Mouse (Mus musculus) midbrain, embryonic 14.5 days (tissue): ENCODE results near the gene Pam. TPM values are rescaled to one million over a fixed set of nuclear protein-coding genes. Genes with fewer than 3 reads are reported as not detected.

Experiments used
- ATAC-seq: fragments of 200-750 bp; cut with Nextera tagmentation; 2 replicates; pipeline ENCODE4 v1.8.0; 2017; ENCODE audit warnings: moderate number of reproducible peaks, moderate library complexity; ENCODE audit not compliant: low FRiP score, low TSS enrichment
- DNase-seq: peaks from one replicate; pipeline ENCODE4 v3.0.0-alpha.2; 2015
- H3K27ac ChIP-seq: fragments of 300-500 bp; sonication (generic); replicated peaks from 2 replicates; pipeline ENCODE4 v1.5.1; 2014; ENCODE audit warnings: mild to moderate bottlenecking, low read depth, low read length, moderate library complexity
- H3K27me3 ChIP-seq: fragments of 300-500 bp; sonication (generic); 2 replicates; pipeline ENCODE4 v1.6.1; 2014; ENCODE audit warnings: low read length, control low read depth, mixed read lengths; ENCODE audit not compliant: control insufficient read depth, insufficient read depth
- H3K36me3 ChIP-seq: fragments of 300-500 bp; sonication (generic); 2 replicates; pipeline ENCODE4 v1.6.1; 2014; ENCODE audit warnings: low read length, control low read depth; ENCODE audit not compliant: control insufficient read depth, insufficient read depth
- H3K4me1 ChIP-seq: fragments of 300-500 bp; sonication (generic); 2 replicates; pipeline ENCODE4 v1.6.1; 2014; ENCODE audit warnings: mild to moderate bottlenecking, antibody characterized with exemption, low read length, control low read depth; ENCODE audit not compliant: control insufficient read depth, insufficient read depth
- H3K4me2 ChIP-seq: fragments of 300-500 bp; sonication (generic); 2 replicates; pipeline ENCODE4 v1.6.1; 2014; ENCODE audit warnings: mild to moderate bottlenecking, low read length, moderate library complexity
- H3K4me3 ChIP-seq: fragments of 300-500 bp; sonication (generic); replicated peaks from 2 replicates; pipeline ENCODE4 v1.5.1; 2014; ENCODE audit warnings: low read depth, low read length
- H3K9ac ChIP-seq: fragments of 300-500 bp; sonication (generic); replicated peaks from 2 replicates; pipeline ENCODE4 v1.6.1; 2014; ENCODE audit warnings: mild to moderate bottlenecking, low read length, moderate library complexity
- H3K9me3 ChIP-seq: fragments of 300-500 bp; sonication (generic); 2 replicates; pipeline ENCODE4 v1.6.1; 2016; ENCODE audit warnings: low read length, control low read depth, mixed read lengths; ENCODE audit not compliant: control insufficient read depth
- WGBS: fragments of 180-500 bp; shearing (Covaris S2); extraction: QIAGEN DNeasy Blood & Tissue Kit; methylation state at CpG from one replicate; pipeline ENCODE4 v1.1.7; 2014; 5-methylcytosine and 5-hydroxymethylcytosine counted together
- polyA plus RNA-seq: library from polyadenylated mRNA; unstranded; fragments of >200 nt; fragmentation: Nextera tagmentation; extraction: Ambion mirVana; gene quantifications from 2 replicates; pipeline ENCODE4 v1.2.1, GENCODE M21; 2014

Pam gene
- polyA plus RNA-seq, 1 experiment from 2014 or later, result 47.2 TPM

DNA sequence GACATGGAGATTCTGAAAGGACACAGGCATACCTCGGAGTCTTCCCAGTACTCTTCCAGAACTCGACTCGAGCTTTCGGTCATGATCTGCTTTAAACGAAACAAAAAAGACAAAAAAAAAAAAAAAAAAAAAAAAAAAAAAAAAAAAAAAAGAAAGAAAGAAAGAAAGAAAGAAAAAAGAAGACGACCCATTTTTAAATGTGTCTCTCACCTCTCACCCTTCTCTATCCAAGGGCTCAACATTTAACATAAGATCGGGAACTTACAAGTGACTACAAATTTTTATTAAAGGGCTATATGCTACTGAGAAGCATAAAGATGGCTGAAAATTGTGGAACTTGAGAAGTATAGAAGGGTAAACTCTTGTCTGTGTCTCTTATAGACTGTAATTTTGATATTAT lies 272.5 kb downstream of the Pam start:
- H3K9ac ChIP-seq, result no peak overlapping the region
- H3K9me3 ChIP-seq, result no peaks in the 10 kb centered on the region
- no peak for DNase-seq
- no peak overlapping the region for H3K4me3 ChIP-seq
- 93% methylated on average over 7 of the region's 7 CpGs for WGBS
- no peaks in the 10 kb centered on the region for H3K4me1 ChIP-seq
- no peak overlapping the region for H3K27ac ChIP-seq
- no peak for ATAC-seq
- no peaks in the 10 kb centered on the region for H3K27me3 ChIP-seq
- peaks cover 4% of the 10 kb centered on the region; the same call in 1 of the 2 replicates for H3K36me3 ChIP-seq
- H3K4me2 ChIP-seq, result no peak overlapping the region

DNA sequence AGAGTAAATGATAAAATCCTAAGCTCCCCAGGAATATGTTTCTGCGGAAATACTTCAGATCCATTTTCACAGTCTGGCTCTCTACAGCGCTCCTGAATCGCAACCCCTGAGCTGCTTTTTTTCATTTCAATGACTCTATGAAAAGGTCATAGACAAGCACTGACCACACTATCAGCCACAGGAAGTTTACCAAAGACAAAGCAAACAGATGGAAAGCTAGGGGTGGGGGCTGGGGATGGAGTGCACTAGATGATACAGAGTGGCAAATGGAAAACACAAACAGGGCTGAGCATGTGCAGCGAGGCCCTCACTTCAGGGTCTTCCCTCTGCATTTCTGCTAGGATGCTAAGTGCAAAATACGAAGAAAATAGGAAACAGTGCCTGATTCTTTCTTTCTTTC lies 273.2 kb downstream of the Pam start:
- H3K27ac ChIP-seq, result no peak overlapping the region
- 85% methylated on average over 5 of the region's 5 CpGs for WGBS
- H3K27me3 ChIP-seq, result no peaks in the 10 kb centered on the region

DNA sequence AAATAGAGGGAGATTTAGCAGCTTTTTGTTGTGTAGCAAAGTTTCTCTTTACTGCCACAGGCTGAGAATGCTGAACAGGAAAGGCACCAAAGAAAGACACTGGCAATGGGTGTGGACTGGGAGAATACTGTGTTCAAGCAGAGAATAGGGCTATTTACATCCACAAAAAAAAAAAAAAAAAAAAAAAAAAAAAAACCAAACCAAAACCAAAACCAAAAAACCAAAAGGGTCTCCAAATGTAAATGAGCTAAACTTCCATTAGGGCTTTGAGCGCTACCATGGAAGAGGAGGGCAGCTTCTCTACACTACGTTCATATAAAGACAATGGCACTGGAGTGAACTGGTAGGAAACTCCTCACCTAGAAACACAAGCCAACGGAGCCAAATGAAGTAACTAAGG lies 274.2 kb downstream of the Pam start:
- no peak for ATAC-seq
- Histone ChIP-seq H3K4me3 (no peak overlapping the region), H3K27ac (no peak overlapping the region), H3K9ac (no peak overlapping the region), H3K36me3 (peaks cover 4% of the 10 kb centered on the region; the same call in 1 of the 2 replicates), H3K9me3 (no peaks in the 10 kb centered on the region), H3K4me2 (no peak overlapping the region), H3K27me3 (no peaks in the 10 kb centered on the region), H3K4me1 (no peaks in the 10 kb centered on the region)
- 86% methylated on average over 3 of the region's 3 CpGs for WGBS
- DNase-seq, result no peak

More for the DNA sequence above, 273.2 kb downstream of the Pam start:
- no peak overlapping the region for H3K4me2 ChIP-seq
- no peak overlapping the region for H3K4me3 ChIP-seq
- ATAC-seq (no peak), DNase-seq (no peak)
- no peaks in the 10 kb centered on the region for H3K9me3 ChIP-seq
- peaks cover 4% of the 10 kb centered on the region; the same call in 1 of the 2 replicates for H3K36me3 ChIP-seq
- no peak overlapping the region for H3K9ac ChIP-seq
- no peaks in the 10 kb centered on the region for H3K4me1 ChIP-seq

DNA sequence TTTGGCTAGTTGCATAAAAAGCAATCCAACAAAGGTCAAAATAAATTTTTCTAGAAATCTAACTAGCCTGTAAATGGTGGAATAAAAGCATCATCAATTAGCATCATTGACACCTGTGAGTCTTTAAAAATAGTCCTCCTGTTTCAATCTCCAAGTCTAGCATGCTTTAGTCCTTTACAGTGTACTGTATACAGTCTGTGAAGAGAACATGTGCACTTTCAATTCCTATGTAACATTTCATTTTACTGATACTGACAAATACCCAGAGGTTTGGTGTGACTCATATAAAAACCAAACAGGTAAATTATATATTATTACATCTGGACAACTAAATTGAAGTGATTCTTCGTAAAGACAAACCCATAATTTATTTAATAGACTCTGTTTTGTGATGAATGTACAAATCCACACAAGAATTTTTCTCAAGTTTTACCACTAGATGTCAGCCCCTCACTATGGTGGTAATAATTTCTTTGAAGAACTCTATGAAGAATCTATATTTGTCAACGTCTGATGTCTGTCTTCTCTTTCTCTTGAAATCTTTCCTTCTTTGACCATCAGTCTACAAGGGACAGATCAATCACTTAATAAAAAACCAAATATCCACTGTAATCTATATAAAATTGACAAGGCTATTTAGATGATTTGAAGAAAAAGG lies 286.1 kb downstream of the Pam start:
- H3K9me3 ChIP-seq, result no peaks in the 10 kb centered on the region
- H3K27me3 ChIP-seq, result no peaks in the 10 kb centered on the region
- no peaks in the 10 kb centered on the region for H3K4me1 ChIP-seq
- ATAC-seq (no peak; the same call in 1 of the 2 replicates), DNase-seq (peak; percentile 84)
- no peaks in the 10 kb centered on the region for H3K36me3 ChIP-seq
- H3K9ac ChIP-seq, result no peak overlapping the region
- no peak overlapping the region for H3K4me3 ChIP-seq
- H3K27ac ChIP-seq, result no peak overlapping the region
- H3K4me2 ChIP-seq, result no peak overlapping the region
- 41% methylated on average over 2 of the region's 2 CpGs for WGBS

DNA sequence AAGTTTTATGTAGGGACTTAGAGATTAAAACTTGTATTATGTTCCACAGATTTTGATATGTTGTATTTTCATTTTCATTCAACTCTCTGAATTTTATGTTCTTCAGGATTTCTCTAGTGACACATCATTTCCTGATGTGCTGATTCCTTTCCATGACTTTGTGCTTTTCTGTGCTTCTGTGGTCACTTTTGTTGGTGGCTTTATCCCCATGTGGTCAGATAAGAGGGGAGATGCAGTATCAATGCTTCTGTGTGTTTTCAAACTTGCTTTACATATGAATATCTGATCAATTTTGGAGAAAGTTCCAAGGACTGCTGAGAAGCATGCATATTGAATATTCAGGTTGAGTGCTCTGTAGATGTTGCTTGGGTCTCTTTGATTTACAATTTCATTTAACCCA lies 290.9 kb downstream of the Pam start:
- Histone ChIP-seq H3K4me2 (no peak overlapping the region), H3K27me3 (no peaks in the 10 kb centered on the region), H3K9me3 (no peaks in the 10 kb centered on the region), H3K27ac (no peak overlapping the region), H3K4me1 (no peaks in the 10 kb centered on the region), H3K9ac (no peak overlapping the region), H3K36me3 (no peaks in the 10 kb centered on the region), H3K4me3 (no peak overlapping the region)
- DNase-seq (no peak), ATAC-seq (no peak)

DNA sequence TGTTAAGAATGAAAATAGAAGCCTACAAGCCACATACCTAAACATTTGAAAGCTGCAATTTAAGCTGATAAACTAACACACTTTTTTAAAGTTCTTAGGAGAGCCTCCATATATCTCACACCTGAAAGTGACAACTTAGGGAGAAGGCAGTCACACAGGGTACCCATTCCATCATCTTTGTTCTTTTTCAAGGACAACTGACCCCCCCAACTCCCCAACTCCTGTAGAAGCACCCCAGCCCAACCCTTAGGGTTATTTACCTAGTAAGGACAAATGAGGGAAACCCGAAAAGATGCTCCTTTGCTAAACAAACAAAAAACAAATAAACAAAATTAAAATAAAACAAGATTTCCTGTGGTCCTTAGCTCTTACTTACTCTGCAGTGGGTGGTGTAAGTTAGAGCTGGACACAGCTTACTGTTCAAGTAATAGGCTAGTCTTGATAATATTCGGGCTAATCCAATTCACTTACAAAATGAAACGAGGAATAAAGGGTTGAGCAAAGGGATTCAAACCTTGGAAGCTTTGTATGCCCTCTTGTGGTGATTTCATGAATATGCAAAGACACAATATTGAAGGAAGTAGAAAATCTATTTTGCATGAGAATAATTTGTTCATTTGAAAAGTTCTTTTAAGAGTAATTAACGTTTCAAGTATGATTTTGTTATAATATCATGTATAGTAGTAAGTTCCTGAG lies 293.1 kb downstream of the Pam start:
- Histone ChIP-seq H3K4me1 (no peaks in the 10 kb centered on the region), H3K9me3 (no peaks in the 10 kb centered on the region), H3K27ac (no peak overlapping the region), H3K4me3 (no peak overlapping the region), H3K4me2 (no peak overlapping the region), H3K36me3 (no peaks in the 10 kb centered on the region), H3K9ac (no peak overlapping the region), H3K27me3 (no peaks in the 10 kb centered on the region)
- ATAC-seq (no peak), DNase-seq (peak; percentile 74)
- 38% methylated on average over 4 of the region's 4 CpGs for WGBS

DNA sequence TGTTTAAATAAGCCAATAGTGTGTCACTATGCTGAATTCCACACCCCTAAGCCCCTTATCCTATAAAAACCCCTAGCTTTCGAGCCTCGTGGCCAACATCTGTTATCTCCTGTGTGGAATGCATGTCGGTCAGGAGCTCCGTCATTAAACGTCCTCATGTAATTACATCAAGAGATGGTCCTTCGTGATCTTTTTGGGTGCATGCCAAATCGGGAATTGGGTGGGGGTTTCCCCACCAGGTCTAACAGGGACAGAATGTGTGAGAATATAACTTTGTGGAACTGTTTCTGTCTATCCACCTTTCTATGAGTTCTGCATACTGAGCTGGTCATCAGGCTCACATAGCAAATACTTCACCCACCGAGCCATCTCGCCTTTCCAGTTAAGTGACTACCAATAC lies 299.5 kb downstream of the Pam start:
- ATAC-seq, result no peak
- Histone ChIP-seq H3K4me2 (no peak overlapping the region), H3K9ac (no peak overlapping the region), H3K36me3 (no peaks in the 10 kb centered on the region), H3K4me3 (no peak overlapping the region), H3K27ac (no peak overlapping the region), H3K27me3 (no peaks in the 10 kb centered on the region), H3K9me3 (no peaks in the 10 kb centered on the region), H3K4me1 (no peaks in the 10 kb centered on the region)
- 92% methylated on average over 9 of the region's 9 CpGs for WGBS
- DNase-seq, result no peak

DNA sequence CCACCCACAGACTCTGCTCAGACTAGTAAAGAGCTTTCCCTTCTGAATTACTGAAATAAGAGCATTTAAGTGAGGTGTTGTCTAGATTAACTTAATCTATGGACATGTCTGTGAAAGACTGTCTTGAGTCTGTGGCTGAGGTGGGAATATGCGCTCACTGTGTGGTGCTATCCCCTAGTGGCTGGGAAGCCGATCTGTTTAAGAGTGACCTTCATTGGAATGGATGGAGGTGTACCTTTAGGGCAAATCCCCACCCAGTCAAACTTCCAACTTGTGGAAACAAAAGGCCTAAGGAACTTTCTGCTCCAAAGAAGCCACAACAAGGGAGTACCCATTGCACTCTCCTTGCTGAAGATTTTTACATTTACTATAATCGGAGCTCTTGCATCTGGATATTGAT lies 301.3 kb downstream of the Pam start:
- no peak overlapping the region for H3K27ac ChIP-seq
- no peak overlapping the region for H3K4me3 ChIP-seq
- H3K36me3 ChIP-seq, result no peaks in the 10 kb centered on the region
- H3K9me3 ChIP-seq, result no peaks in the 10 kb centered on the region
- ATAC-seq (no peak), DNase-seq (no peak)
- no peak overlapping the region for H3K4me2 ChIP-seq
- H3K9ac ChIP-seq, result no peak overlapping the region
- WGBS, result 90% methylated on average over 3 of the region's 3 CpGs
- no peaks in the 10 kb centered on the region for H3K4me1 ChIP-seq
- no peaks in the 10 kb centered on the region for H3K27me3 ChIP-seq

DNA sequence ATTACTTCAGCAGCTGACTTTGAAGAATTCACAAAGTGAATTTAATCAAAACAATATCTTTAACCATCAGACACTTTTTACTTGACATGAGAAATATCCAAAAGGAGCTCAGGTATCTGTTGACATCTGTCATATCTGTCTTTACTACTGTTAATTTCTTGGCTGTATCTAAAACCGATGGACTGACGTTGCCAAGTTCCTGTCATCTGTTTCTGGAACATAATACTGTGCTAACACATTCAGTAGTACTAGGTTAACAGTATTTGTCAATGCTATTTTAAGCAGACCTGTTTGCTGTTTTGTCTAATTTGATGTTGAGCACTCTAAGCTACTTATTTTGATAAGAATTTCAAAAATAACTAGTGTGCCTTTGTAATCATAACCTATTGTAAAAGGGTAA lies 307.0 kb downstream of the Pam start:
- 92% methylated on average over 2 of the region's 2 CpGs for WGBS
- H3K36me3 ChIP-seq, result no peaks in the 10 kb centered on the region
- H3K4me2 ChIP-seq, result no peak overlapping the region
- DNase-seq (no peak), ATAC-seq (no peak)
- H3K4me1 ChIP-seq, result no peaks in the 10 kb centered on the region
- no peaks in the 10 kb centered on the region for H3K9me3 ChIP-seq
- H3K27ac ChIP-seq, result no peak overlapping the region
- H3K9ac ChIP-seq, result no peak overlapping the region
- no peak overlapping the region for H3K4me3 ChIP-seq
- no peaks in the 10 kb centered on the region for H3K27me3 ChIP-seq
